Comparison of ENCODE assay signal across 14 mouse cellular contexts in genomic region chr4:141996086-141996485, GRCm38 (mm10). TPM values are rescaled to one million over a fixed set of nuclear protein-coding genes. Genes with fewer than 3 reads are reported as not detected.
"Had no signal": no experiment of that assay in that cellular context is flagged by ENCODE, and none has a peak within 500 bp of the region (broad histone marks: within the 10 kb centered on the region; RNA-seq: fewer than 3 reads in every experiment).

No protein-coding gene starts in this region.

- H3K9me3 ChIP-seq: kidney, embryonic 15.5 days; limb, embryonic 15.5 days; liver, embryonic 12.5 days; midbrain, embryonic 10.5 days; neural tube, embryonic 15.5 days; stomach, embryonic 15.5 days had no signal

- ATAC-seq: liver, embryonic 12.5 days had no signal

- DNase-seq: kidney, adult 2 months; kidney, postnatal 14 days; lung, embryonic 14.5 days; lung, postnatal 10 days; lung, postnatal 4 days; thymus, postnatal 4 days had no signal

- H3K9ac ChIP-seq: kidney, embryonic 15.5 days; limb, embryonic 15.5 days; liver, embryonic 12.5 days; lung, embryonic 14.5 days; neural tube, embryonic 15.5 days; stomach, embryonic 15.5 days had no signal

- H3K27ac ChIP-seq: kidney, embryonic 15.5 days; limb, embryonic 15.5 days; liver, embryonic 12.5 days; midbrain, embryonic 10.5 days; neural tube, embryonic 15.5 days had no signal

- H3K27me3 ChIP-seq: kidney, embryonic 15.5 days; limb, embryonic 15.5 days; liver, embryonic 12.5 days; neural tube, embryonic 15.5 days; stomach, embryonic 15.5 days had no signal

- H3K36me3 ChIP-seq: kidney, embryonic 15.5 days; limb, embryonic 15.5 days; liver, embryonic 12.5 days; midbrain, embryonic 10.5 days; neural tube, embryonic 15.5 days; stomach, embryonic 15.5 days had no signal

- H3K4me3 ChIP-seq: kidney, embryonic 15.5 days; limb, embryonic 15.5 days; liver, embryonic 12.5 days; midbrain, embryonic 10.5 days; myocyte; neural tube, embryonic 15.5 days; stomach, embryonic 15.5 days had no signal

- H3K4me2 ChIP-seq: kidney, embryonic 15.5 days; limb, embryonic 15.5 days; liver, embryonic 12.5 days; lung, embryonic 14.5 days; neural tube, embryonic 15.5 days; stomach, embryonic 15.5 days had no signal

RNA-seq across cellular contexts. Expression of gene Fhad1, which starts 18.8 kb away (rescaled TPM):
- polyA plus RNA-seq: liver, embryonic 16.5 days had no signal
